Mouse (Mus musculus): Measurements from ENCODE around the gene Spon1. TPM values are rescaled to one million over a fixed set of nuclear protein-coding genes. Genes with fewer than 3 reads are reported as not detected.
A peak's percentile ranks its signal among the peaks of the same experiment; 100 is the strongest.

Spon1 gene
- total and polyA plus RNA-seq, 3 experiments = not detected

DNA sequence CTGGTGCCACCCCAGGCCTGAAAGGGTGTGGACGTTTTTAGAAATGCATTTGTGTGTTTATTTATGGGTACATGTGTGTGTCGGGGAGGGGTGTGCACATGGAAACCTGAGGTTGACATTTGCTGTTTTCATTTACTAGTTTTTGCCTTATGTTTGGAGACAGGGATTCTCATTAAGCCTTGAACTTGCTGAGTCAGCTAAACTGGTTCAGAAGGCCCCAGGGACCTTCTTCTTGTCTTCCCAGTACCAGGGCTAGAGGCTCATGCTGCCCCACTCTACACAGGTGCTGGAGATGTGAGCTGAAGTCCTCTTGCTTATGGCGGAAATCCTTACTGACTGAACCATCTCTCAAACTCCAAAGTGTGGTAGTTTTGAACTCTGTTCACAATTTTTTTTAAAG, 41.9 kb upstream of the Spon1 start:
- Histone ChIP-seq H3K27me3 (ENCODE audit: control insufficient read depth in 1 of 2, insufficient read depth in 2 of 2, low read length in 2 of 2) (no peaks in the 10 kb centered on the region), H3K9me3 (replicated peaks; ENCODE audit: insufficient read depth, low read length) (no peaks in the 10 kb centered on the region), H3K9ac (ENCODE audit: control insufficient read depth, low read depth, low read length, poor library complexity, severe bottlenecking) (no peak overlapping the region), H3K4me1 (ENCODE audit: control insufficient read depth in 1 of 2, insufficient read depth in 2 of 2, low read length in 2 of 2) (no peaks in the 10 kb centered on the region), H3K36me3 (ENCODE audit: control insufficient read depth in 1 of 2, insufficient read depth in 2 of 2, low read length in 2 of 2) (no peaks in the 10 kb centered on the region), H3K27ac (ENCODE audit: control insufficient read depth, low read depth, low read length) (no peak overlapping the region), H3K4me3 (ENCODE audit: control insufficient read depth in 1 of 2, insufficient read depth in 1 of 2, low read depth in 2 of 2, low read length in 2 of 2) (no peak overlapping the region), H3K79me2 (ENCODE audit: control insufficient read depth, insufficient read depth, low read length, poor library complexity) (no peaks in the 10 kb centered on the region)
- TF ChIP-seq MAFK (IDR thresholded peaks at IDR 0.05; ENCODE audit: borderline replicate concordance, low read depth, low read length) (0 out of 2 replicates have a peak, but pooled peaks have one; percentile 59), TCF12 (IDR thresholded peaks at IDR 0.05; ENCODE audit: low read depth, low read length) (no peak)
- DNase-seq (ENCODE audit: low read depth, low spot score) = no peak

DNA sequence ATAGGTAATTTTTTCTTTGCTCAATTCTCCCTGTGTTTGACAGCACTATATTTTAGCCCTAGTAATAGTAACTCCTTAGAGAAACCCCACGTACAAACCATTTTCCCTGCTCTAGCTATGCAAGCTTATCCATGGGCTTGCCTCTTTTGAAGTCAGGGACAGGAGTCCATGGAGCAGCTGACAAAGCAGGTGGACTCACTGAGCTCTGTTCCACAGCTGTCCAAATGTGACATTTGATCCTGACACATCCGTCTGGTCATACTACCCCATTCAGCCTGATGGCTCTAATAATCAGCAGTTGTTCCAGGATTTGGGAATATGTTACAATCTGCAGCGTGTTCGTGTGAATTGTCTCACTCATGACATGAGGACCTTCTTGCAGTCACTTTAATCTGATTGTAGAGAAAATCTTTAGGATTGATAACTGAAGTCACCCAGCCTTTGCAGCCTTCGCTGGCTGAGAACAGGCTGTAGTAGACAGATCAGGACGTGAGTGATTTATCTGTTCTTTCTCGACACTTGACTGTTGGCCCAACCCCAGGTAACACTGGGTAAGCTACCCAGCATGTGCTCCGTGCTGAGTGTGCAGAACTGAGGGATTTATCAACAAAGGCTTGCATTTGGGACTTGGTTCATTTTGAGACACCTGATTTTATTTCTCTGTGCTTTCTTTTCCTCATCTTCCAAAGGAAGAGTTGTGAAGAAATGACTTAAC, 37.6 kb upstream of the Spon1 start:
- H3K9ac ChIP-seq (ENCODE audit: control insufficient read depth, low read depth, low read length, poor library complexity, severe bottlenecking) = no peak overlapping the region
- H3K36me3 ChIP-seq (ENCODE audit: control insufficient read depth in 1 of 2, insufficient read depth in 2 of 2, low read length in 2 of 2) = no peaks in the 10 kb centered on the region
- no peaks in the 10 kb centered on the region for H3K4me1 ChIP-seq (ENCODE audit: control insufficient read depth in 1 of 2, insufficient read depth in 2 of 2, low read length in 2 of 2)
- no peaks in the 10 kb centered on the region for H3K27me3 ChIP-seq (ENCODE audit: control insufficient read depth in 1 of 2, insufficient read depth in 2 of 2, low read length in 2 of 2)
- no peaks in the 10 kb centered on the region for H3K9me3 ChIP-seq (replicated peaks; ENCODE audit: insufficient read depth, low read length)
- H3K27ac ChIP-seq (ENCODE audit: control insufficient read depth, low read depth, low read length) = no peak overlapping the region
- TF ChIP-seq NRF1 (IDR thresholded peaks at IDR 0.05; ENCODE audit: insufficient read depth, low read depth, low read length, poor library complexity, severe bottlenecking) (no peak), HCFC1 (IDR thresholded peaks at IDR 0.05; ENCODE audit: low read depth, low read length) (no peak), MAFK (IDR thresholded peaks at IDR 0.05; ENCODE audit: borderline replicate concordance, low read depth, low read length) (no peak), USF2 (IDR thresholded peaks at IDR 0.05; ENCODE audit: borderline replicate concordance in 1 of 2, insufficient read depth in 1 of 2, low read depth in 1 of 2, low read length in 2 of 2) (no peak), TAL1 (IDR thresholded peaks at IDR 0.05; ENCODE audit: low read length) (no peak), JUND (IDR thresholded peaks at IDR 0.05; ENCODE audit: low read depth, low read length) (no peak), CHD1 (IDR thresholded peaks at IDR 0.05; ENCODE audit: low read depth, low read length) (no peak), NELFE (IDR thresholded peaks at IDR 0.05; ENCODE audit: low read depth, low read length) (no peak), POLR2A (IDR thresholded peaks at IDR 0.05; ENCODE audit: control insufficient read depth in 1 of 2, insufficient read depth in 1 of 2, low read depth in 1 of 2, low read length in 2 of 2, poor library complexity in 1 of 2) (no peak), GATA1 (IDR thresholded peaks at IDR 0.05; ENCODE audit: low read depth, low read length) (no peak), KAT2A (conservative IDR thresholded peaks at IDR 0.05; ENCODE audit: low read depth, low read length) (no peak), SMC3 (IDR thresholded peaks at IDR 0.05; ENCODE audit: low read depth, low read length) (no peak), ZC3H11A (IDR thresholded peaks at IDR 0.05; ENCODE audit: low read depth, low read length) (no peak), ZKSCAN1 (IDR thresholded peaks at IDR 0.05; ENCODE audit: low read depth, low read length) (no peak), MYC (IDR thresholded peaks at IDR 0.05; ENCODE audit: low read depth, low read length) (no peak), RAD21 (IDR thresholded peaks at IDR 0.05; ENCODE audit: low read depth, low read length) (no peak)
- H3K4me3 ChIP-seq (ENCODE audit: control insufficient read depth in 1 of 2, insufficient read depth in 1 of 2, low read depth in 2 of 2, low read length in 2 of 2) = no peak overlapping the region
- no peaks in the 10 kb centered on the region for H3K79me2 ChIP-seq (ENCODE audit: control insufficient read depth, insufficient read depth, low read length, poor library complexity)
- DNase-seq (ENCODE audit: low read depth, low spot score) = no peak

All from MEL (cell line).